Mouse (Mus musculus) erythroblast, embryonic 14.5 days (primary cell): Measurements from ENCODE around the gene Tfap2b.

Experiments used
- GATA1 ChIP-seq: IDR thresholded peaks from 2 replicates; pipeline ENCODE4 v1.6.1; 2012; ENCODE audit warnings: low read length, inconsistent platforms, mixed read lengths
- TAL1 ChIP-seq: IDR thresholded peaks from 3 replicates; pipeline ENCODE4 v1.6.1; 2012; ENCODE audit warnings: low read length, inconsistent platforms, mixed read lengths

- TF ChIP-seq TAL1 (no peak), GATA1 (no peak)
These were observed 10.7 kb downstream of the Tfap2b start for GRCm38 (mm10) chr1:19219381-19219780.
